Mouse (Mus musculus): Measurements from ENCODE around the gene Kdm5a.
A peak's percentile ranks its signal among the peaks of the same experiment; 100 is the strongest.

Gene Kdm5a

GRCm38 (mm10) chr6:120472455-120473140, 108.7 kb downstream of the Kdm5a start:
- DNase-seq: no peak

GRCm38 (mm10) chr6:120473427-120473826, 109.5 kb downstream of the Kdm5a start:
- DNase-seq: peak; percentile 91

GRCm38 (mm10) chr6:120475288-120475687, 111.4 kb downstream of the Kdm5a start:
- DNase-seq: no peak

GRCm38 (mm10) chr6:120479302-120479701, 115.4 kb downstream of the Kdm5a start:
- DNase-seq: peak; percentile 83

- DNase-seq: peak; percentile 84
Measured at GRCm38 (mm10) chr6:120480361-120480760, 116.4 kb downstream of the Kdm5a start.

GRCm38 (mm10) chr6:120481538-120481937, 117.6 kb downstream of the Kdm5a start:
- DNase-seq: no peak

GRCm38 (mm10) chr6:120482021-120482420, 118.1 kb downstream of the Kdm5a start:
- DNase-seq: no peak

- DNase-seq: no peak
Measured at GRCm38 (mm10) chr6:120482756-120483155, 118.8 kb downstream of the Kdm5a start.

GRCm38 (mm10) chr6:120483211-120483626, 119.3 kb downstream of the Kdm5a start:
- DNase-seq: peak; percentile 70

- no peak for DNase-seq
Measured at GRCm38 (mm10) chr6:120485038-120485437, 121.1 kb downstream of the Kdm5a start.

- DNase-seq: no peak
Measured at GRCm38 (mm10) chr6:120486051-120486510, 122.2 kb downstream of the Kdm5a start.

- DNase-seq: no peak
Measured at GRCm38 (mm10) chr6:120488647-120489046, 124.7 kb downstream of the Kdm5a start.

GRCm38 (mm10) chr6:120489461-120489860, 125.5 kb downstream of the Kdm5a start:
- no peak for DNase-seq

- no peak for DNase-seq
Measured at GRCm38 (mm10) chr6:120491064-120491463, 127.1 kb downstream of the Kdm5a start.

- no peak for DNase-seq
Measured at GRCm38 (mm10) chr6:120491862-120492498, 128.1 kb downstream of the Kdm5a start.

GRCm38 (mm10) chr6:120492499-120493373, 128.8 kb downstream of the Kdm5a start:
- no peak for DNase-seq

- DNase-seq: peak; percentile 92
Measured at GRCm38 (mm10) chr6:120493374-120494181, 129.7 kb downstream of the Kdm5a start, which contains the start of gene Tmem121b. Tmem121b (minus strand) TSS chr6:120493807.
